Mouse (Mus musculus) mouse embryonic stem cell (cell line): ENCODE measurements around the gene Gm20388.

Experiments used
- in situ Hi-C, 2 experiments: fragments of 300-500 bp; cut with MboI; formaldehyde crosslinking; loops; 1 replicate in 1 of 2; 3 replicates in 1 of 2; pipeline ENCODE4 v1.14.3; 2019 to 2020; ENCODE audit warnings: low sequenced_read_pairs in 2 of 2, low pct_unique_long_range_greater_than_20kb in 1 of 2, mixed read lengths in 1 of 2; ENCODE audit not compliant: unreplicated experiment in 1 of 2

Gm20388 gene

DNA sequence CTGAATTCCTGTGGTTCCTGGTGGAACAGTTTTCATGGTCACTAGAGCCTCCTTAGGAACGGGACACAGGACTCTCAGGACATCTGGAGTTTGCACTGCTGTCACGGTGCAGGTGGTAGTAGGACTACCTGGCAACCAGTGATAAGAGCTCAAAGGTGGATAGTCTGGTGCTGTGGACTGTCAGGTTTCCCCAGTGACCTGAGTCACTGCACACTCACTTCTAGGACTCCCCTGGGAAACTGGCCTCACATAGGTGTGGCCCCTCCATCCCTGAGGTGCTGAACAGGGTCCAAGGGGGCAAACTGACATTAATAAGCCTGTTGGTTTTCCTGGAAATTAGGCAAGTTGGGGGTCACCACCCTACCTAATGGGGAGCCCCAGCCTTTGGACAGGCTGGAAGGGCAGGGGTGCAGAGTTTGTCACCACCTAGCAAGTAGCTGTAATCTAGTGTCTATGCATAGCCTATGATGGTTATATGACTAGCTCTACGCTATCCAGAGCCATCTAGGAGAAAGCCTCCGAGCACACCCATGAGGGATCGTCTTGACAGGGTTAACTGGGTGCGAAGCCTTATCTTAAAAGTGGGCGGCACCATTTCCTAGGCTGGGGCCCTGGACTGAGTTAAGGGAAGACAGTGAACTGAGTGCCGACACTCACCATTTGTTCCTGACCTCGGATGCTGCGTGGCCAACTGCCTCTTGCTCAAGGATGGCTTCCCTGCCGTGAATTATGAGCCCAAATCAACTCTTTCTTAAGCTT, 769.2 kb downstream of the Gm20388 start:
- in situ Hi-C loops: loop anchor here in 1 of 2 experiments (10.0 kb wide), 1 partner anchor 115 kb away; no protein-coding TSS in a partner anchor

DNA sequence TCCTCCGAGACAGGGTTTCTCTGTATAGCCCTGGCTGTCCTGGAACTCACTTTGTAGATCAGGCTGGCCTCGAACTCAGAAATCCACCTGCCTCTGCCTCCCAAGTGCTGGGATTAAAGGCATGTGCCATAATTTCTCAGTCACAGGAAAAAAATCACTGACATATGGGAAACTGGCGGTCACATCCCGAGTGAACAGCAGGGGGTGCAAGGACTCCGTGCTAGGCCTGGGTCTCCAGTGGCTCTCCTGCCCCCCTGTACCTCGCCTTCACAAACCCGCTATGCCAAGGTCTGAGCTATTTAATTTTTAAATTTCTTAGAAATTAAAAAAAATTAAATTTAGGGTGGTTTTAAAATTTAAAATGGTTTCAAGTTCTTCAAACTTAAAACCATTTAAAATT, 769.8 kb downstream of the Gm20388 start:
- in situ Hi-C loops: loop anchor here in 1 of 2 experiments (10.0 kb wide), 1 partner anchor 114 kb away; no protein-coding TSS in a partner anchor

DNA sequence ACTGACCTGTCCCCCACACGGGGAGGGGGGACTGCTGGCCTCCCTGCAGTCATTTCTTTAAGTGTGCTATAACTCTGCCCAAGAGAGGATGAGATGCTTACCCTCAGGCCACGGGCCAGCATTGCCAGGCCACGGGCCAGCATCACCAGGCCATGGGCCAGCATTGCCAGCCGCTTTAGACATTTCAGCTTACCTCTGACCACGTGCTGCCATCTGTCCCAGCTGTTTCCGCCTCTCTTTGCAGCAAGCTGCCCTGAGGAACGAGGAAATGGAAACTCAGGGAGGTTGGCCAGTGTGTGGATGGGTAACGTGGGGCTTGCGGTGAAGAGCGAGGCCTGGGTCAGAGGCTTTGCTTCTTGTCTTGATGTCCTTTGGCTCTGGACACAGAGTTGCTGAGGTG, 770.5 kb downstream of the Gm20388 start:
- in situ Hi-C loops: loop anchor here in 1 of 2 experiments (10.0 kb wide), 1 partner anchor 114 kb away; no protein-coding TSS in a partner anchor

DNA sequence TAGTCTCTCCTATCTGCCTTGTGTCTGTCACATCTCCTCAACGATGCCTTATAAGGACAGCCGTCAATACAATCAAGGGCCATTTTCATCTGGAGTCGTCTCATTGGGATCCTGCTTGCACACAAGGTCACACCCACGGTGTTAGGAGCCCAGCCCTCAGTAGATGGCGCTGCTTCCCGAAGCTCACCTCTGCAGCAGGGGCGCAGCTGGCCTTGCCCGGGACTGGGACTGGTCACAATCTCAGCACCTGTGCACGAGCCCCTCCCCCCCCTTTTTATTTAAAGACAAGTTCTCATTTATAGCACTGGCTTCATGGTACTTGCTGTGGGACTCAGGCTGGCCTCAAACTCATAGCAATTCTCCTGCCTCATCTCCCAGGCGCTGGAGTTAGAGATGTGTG, 773.0 kb downstream of the Gm20388 start:
- in situ Hi-C loops: loop anchor here in 1 of 2 experiments (10.0 kb wide), 1 partner anchor 111 kb away; no protein-coding TSS in a partner anchor

DNA sequence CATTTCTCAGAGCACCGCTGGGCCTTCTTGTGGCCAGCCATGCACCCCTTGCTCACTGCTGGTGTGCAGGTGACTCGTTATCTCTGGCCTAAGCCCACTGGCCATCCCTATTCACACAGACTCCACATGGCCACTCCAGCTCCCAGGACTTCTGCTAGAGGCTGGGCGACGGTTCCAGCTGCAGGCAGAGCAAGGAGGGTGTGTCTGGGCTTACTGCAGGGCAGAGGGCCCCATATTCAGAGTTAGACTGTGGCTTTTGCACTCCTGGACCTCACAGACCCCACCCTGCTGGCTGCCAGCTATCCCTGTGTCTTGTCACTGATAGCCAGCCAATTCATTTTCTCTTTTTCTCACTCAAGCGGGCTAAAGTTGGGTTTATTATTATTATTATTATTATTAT, 773.4 kb downstream of the Gm20388 start:
- in situ Hi-C loops: loop anchor here in 1 of 2 experiments (10.0 kb wide), 1 partner anchor 111 kb away; no protein-coding TSS in a partner anchor

DNA sequence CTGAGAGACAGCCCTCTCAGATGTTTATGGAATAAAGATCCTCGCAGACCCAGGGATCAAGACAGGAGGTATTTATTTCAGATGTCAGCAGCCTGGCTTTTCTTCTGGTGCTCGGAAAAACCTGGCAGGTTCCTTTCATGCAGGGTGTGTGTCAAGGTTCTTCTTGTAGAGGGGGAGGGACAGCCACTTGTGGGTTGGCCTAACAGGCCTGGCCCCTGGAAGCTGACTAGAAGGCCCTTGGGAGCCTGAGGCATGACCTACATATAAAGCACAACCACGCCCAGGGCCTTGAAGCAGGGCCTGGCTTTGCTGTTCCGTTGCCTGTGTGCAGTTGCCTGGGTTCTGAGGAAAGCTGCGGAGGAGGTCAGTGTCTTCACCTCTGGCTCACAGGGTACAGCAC, 774.5 kb downstream of the Gm20388 start:
- in situ Hi-C loops: loop anchor here (5.0 to 10.0 kb wide), 2 partner anchors 107 to 110 kb away; no protein-coding TSS in a partner anchor

DNA sequence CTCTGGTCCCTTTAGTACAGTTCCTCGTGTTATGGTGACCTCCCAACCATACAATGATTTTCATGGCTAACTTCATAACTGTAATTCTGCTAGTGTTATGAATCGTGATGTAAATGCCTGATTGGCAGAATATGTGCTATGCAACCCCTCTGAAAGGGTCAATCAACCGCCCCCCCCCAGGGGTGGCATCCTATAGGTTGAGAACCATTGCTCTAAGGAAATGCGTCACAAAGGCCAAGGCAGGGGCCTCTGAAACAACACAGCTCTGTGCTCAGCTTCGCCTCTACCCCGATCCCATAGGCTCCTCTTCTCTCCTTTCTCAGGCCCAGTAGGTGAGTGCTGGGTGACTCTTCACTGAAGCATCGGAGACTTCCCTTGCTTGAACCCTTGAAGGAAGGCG, 775.0 kb downstream of the Gm20388 start:
- in situ Hi-C loops: loop anchor here (5.0 to 10.0 kb wide), 2 partner anchors 107 to 109 kb away; no protein-coding TSS in a partner anchor

DNA sequence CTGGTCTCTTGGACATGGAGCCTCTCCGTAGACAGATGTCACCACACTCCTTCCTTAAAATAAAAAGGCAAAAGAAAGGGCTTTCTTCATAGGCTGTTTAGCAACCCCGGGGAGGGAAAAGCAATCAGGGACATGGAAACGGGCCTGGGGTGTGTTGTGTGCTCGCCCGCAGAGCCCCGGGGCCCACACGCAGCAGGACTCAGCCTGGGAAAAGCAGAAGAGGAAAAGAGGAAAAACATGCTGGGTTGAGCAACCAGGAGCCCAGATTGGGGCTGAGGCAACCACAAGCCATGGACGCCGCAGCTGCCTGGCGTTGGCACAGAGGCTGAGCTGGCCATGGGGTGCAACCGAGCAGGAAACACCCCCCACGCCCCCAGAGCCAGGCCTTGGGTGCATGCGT, 775.4 kb downstream of the Gm20388 start:
- in situ Hi-C loops: loop anchor here (5.0 to 10.0 kb wide), 2 partner anchors 106 to 109 kb away; no protein-coding TSS in a partner anchor

DNA sequence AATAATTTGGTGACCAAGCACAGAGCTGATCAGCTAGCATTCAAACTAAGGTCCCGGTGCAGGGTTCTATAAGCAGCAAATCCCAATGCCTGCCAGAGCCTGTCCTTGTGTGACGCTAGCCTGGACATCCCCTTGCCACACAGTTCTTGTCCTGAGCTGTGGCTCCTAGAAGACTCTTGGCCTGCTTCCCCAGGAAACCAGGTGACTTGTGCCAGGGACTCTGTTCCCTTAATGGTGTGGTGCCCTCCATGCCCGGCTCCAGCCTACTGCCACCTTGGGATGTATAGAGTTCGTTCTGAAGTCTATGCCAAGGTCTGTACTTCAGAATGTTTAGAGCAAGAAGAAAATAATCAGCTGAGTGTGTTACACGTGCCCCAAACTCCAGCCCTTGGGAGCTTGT, 775.9 kb downstream of the Gm20388 start:
- in situ Hi-C loops: loop anchor here (5.0 to 10.0 kb wide), 2 partner anchors 106 to 108 kb away; no protein-coding TSS in a partner anchor

DNA sequence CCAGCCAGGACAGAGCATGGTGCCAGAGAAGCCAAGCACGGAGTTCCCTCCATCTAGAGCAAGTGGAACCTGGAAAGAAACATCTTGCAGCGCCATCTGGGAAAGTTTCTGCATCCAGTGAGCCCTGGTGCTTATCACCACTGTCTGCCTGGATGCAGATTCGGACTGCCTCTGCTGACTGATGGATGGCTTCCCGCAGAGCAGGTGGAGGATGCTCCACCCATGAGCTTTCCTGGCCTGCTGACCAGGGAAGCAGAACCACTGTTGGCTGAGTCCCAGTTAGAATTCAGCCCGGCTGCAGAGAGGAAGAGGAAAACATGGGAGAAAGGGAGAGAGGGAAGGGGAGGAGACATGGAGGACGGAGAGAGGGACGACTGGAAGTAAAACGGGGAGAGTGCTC, 777.1 kb downstream of the Gm20388 start:
- in situ Hi-C loops: loop anchor here (5.0 to 10.0 kb wide), 2 partner anchors 105 to 107 kb away; no protein-coding TSS in a partner anchor

DNA sequence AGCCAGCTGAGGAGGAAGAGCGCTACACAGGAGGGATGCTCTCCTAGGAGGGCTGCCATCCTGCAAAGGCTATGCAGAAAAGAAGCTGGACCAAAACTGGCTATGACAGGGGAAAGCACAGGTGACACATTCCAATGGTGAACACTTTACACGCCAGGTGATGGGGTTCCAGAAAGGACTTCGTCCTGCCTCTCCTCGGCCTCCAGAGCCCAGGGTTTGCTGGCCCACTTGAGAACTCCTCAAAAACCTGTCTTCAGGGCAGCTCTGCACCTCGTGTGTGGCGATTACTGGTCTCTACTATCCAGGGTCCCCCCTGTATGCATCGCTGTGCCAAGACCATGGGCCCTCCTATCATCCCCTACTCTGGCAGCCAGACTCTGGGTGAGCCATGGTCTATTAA, 777.9 kb downstream of the Gm20388 start:
- in situ Hi-C loops: loop anchor here (5.0 to 10.0 kb wide), 2 partner anchors 104 to 106 kb away; no protein-coding TSS in a partner anchor

DNA sequence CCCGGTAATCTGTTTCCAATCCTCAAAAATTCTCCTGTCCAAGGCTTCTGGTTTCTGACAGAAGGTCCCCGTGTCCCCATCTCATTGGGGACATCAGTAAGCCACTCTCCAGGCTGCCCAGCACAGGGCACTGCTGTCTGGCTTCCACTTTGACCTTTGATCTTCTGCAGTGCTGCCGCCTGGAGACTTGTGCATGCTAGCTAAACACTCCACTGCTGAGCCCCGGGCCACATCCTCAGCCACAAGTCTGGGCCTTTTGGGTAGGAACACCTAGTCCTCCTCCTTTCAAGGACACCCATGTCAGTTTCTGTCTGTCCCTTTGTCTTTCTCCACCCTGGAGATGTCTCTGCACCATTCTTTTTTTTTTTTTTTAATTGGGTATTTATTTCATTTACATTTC, 782.3 kb downstream of the Gm20388 start:
- in situ Hi-C loops: no loop called here

DNA sequence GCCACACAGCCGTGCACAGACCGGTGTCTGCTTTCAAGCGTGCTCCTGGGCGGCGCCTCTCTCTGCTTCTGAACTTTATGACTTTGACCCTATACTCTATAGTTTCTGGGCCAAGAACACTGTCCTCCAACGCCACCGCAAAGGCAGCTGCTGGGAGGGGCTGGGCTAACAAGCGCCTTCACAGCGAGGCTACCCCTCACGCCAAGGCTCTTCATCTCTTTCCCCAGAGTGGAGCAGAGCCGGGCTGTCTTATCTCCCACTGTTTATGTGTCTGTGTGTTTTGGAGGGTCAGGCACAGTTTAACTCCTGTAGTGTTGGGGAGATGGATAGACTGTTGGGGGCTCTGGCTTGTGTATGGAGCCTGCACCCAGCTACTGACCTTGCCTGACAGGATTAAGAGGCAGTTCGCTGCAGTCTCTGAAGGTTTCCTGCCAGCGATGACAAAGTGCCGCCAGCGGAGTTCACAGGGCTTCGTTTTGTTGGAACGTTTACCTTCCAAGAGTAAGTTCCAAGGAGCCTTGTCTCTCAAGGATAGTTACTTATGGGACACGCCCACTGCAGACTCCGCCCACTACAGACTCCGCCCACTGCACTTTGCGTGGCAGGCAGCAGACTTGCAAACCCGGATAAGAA, 783.3 kb downstream of the Gm20388 start:
- in situ Hi-C loops: no loop called here

DNA sequence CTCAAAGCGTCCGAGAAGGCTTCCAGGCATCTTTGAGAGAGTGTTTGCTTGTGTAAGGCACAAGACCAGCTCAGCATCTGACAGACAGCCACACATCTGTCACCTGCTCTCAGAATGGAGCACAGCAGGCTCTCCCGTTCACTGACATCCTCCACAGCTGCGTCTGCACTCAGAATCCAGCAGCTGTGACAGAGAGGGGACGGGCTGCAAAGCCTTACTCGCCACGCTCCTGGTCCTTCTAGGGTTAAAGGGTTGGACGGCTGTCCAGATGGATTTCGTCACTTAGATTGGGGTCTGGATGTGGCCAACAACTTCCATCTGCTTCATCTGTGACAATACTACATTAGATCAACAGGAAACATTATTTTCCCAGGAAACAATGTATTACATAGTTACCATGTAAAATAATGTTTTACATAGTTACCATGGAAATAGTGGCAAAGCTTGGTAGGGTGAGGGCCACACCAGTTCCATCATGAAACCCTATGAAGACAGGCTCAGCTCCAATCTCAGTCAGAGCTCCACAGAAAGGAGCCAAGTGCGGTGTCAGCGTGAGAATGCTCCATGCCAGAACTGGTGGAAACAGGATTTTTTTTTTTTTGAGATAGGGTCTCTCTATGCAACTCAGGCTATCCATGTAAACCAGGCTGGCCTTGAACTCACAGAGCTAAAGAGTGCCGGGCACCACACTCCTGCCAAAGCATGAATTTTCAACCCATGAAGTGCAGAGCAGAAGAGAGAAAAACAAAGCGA, 785.9 kb downstream of the Gm20388 start:
- in situ Hi-C loops: no loop called here

DNA sequence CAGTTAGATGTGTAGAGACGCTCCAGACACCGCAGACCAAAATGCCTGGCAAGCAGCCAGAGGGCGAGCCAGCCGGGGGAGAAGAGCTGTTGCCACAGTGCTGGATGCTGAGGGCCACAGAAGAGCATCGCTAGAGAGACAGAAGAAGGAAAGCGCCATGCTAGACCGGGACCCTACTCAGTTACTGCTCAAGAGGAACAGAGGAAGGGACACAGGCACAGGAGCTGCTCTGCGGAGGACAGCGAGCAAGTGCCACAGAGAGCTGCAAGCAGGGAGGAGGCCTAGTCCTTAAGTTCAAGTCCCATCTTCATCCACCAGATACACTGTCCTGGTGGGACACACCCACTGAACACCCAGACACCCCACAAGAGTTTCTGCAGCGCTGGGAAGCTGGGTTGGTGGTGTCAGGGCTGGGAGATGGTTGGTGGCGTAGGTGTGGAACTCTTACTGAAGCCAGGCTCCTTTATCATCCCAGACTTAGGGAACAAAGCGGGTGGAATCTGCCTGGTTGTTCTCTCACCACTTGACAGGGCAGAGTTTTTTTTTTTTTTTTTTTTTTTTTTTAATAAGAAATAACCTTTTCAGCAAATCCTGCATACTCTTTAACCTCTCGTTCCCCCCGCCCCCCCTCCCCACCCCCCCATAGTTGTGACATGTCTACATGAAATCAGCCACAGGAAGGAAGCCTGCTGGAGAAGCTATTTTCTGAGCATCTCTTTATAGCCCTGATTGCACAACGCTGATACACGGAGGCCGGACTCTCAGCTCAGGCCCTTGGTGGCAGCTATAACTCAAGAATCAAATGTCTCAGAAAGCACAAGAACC, 786.7 kb downstream of the Gm20388 start:
- in situ Hi-C loops: no loop called here

DNA sequence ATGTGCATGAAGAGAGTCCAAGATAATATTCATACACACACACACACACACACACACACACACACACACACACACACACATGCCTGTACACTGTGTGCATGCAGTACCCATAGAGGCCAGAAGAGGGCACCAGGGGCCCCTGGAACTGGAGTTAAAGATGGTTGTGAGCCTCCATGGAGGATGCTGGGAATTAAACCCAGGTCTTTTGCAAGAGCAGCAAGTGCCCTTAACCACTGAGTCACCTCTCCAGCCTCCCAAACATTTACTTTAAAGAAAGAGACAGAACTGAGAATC, 787.3 kb downstream of the Gm20388 start:
- in situ Hi-C loops: no loop called here

DNA sequence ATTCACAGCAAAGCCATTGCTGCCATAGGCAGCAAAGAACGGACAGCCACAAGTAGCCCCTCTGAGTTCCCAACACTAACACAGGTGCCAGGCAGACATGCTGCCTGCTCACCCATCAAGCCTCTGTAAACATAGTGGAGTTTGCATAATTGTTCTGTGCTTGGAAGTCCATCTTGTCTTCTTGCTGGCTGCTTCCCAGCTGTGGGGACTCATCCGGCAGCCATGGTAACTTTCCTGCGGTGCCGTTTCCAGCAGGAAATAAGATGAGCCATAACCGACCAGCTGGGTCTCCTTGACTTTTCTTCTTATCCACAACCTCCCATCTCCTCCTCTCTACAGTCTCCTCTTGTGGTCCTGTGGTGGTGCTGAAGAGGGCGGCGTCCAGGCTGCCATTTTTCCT, 787.8 kb downstream of the Gm20388 start:
- in situ Hi-C loops: no loop called here

DNA sequence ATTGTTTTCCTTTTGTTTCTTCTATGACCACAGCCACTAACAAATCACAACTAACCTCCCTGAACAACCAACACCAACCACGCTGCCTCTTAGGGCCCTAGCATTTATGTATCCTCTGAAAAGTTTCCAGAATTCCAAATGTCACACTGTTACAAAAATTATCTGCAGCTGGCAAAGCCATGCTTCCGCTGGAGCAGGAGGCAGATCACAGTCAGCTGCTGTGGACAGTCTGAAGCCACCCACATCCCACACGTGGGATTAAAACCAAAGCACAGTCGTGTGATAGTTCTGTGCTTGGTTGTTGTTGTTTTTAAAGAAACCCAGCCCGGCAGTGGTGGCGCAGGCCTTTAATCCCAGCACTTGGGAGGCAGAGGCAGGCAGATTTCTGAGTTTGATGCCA, 788.4 kb downstream of the Gm20388 start:
- in situ Hi-C loops: no loop called here
